Mouse (Mus musculus) heart, adult 2 months (tissue): ENCODE measurements at regions not wholly inside any gene's neighbourhood (a gene's known extent, or its start where the extent isn't known, plus 50 kb on each side); places are given as distances from the start of the nearest gene placed in this dataset.

Experiments
- CTCF ChIP-seq: fragments of 200-600 bp; IDR thresholded peaks from 2 replicates; pipeline ENCODE4 v1.8.1; 2022; ENCODE audit warnings: antibody characterized with exemption, mild to moderate bottlenecking, moderate library complexity
- EP300 ChIP-seq: fragments of 200-500 bp; IDR thresholded peaks from 2 replicates; pipeline ENCODE4 v1.6.1; 2011; ENCODE audit warnings: low read depth, low read length, control low read depth; ENCODE audit not compliant: insufficient read depth
- POLR2A ChIP-seq: fragments of 200-500 bp; IDR thresholded peaks from 2 replicates; pipeline ENCODE4 v1.6.1; 2011; ENCODE audit warnings: mild to moderate bottlenecking, low read depth, low read length, control low read depth; ENCODE audit not compliant: insufficient read depth

GRCm38 (mm10) chr16:73203542-73203941, 895.4 kb downstream of the Robo1 start:
- no peak for TF ChIP-seq EP300
- no peak for TF ChIP-seq POLR2A
- TF ChIP-seq CTCF = no peak
